Mouse (Mus musculus): ENCODE results near the gene Olfr1336. TPM values are rescaled to one million over a fixed set of nuclear protein-coding genes. Genes with fewer than 3 reads are reported as not detected.
A peak's percentile ranks its signal among the peaks of the same experiment; 100 is the strongest.
"Not testable (repeated sequence)": the region's sequence is repeated elsewhere in the genome, so short reads cannot be mapped to it uniquely, and the experiment has no call there.

Gene Olfr1336
- total and polyA plus RNA-seq, 3 experiments: not detected

DNA sequence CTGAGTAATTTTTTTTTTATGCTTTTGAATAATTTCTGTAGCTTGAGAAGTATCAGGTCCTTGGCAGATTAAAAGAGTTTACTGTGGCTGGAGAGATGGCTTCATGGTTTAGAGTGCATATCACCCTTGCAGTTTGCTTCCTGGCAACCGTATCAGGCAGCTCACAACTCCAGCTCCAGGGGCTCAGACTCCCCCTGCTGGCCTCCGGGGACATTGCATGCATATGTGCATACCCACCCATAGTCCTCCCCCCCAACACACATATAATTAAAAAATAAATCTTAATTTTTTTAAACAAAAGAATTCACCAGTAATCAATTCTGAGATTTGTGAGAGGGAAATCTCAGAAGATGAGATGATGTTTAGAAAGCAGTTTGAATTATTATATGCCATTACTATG is 25.6 kb upstream of the Olfr1336 start:
- 15% methylated on average over 2 of the region's 2 CpGs for WGBS

DNA sequence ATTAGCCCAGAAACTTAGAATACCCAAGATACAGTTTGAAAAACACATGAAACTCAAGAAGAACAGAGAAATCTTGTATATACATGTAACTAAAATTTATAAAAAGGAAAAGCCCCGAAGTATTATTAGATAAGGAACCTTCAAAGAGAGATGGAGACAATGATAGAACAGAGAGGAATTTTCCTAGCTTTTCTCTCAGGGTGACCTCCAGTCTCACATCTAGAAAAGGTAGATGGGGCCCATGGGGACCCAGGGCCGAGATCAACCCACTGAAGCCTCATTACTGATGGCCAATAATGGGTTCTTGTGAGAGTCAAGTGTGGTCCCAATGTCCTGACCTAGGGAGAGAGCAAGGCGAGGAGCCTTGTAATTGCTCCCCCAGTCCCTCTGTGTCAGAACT is 17.6 kb upstream of the Olfr1336 start, which contains the start of gene Olfr1344:
Gene Olfr1344, plus strand, starts transcription at position 301 of the 400 bp plus-strand sequence.
- TF ChIP-seq EP300 (IDR thresholded peaks at IDR 0.05; ENCODE audit: insufficient read depth, low read depth, low read length) (no peak), POLR2A (IDR thresholded peaks at IDR 0.05; ENCODE audit: insufficient read depth, low read depth, low read length) (no peak), CTCF (IDR thresholded peaks at IDR 0.05) (no peak)

More for the DNA sequence above, 25.6 kb upstream of the Olfr1336 start:
- no peak overlapping the region for H3K4me3 ChIP-seq
- intact Hi-C loops (cut with DNase I): loop anchor here (1.0 to 10.0 kb wide), 3 partner anchors 71 to 487 kb away; partner anchors contain the start of gene Zim1
- H3K36me3 ChIP-seq (ENCODE audit: control insufficient read depth, insufficient read depth, low read length): no peaks in the 10 kb centered on the region
- no peaks in the 10 kb centered on the region for H3K79me2 ChIP-seq (replicated peaks; ENCODE audit: control insufficient read depth, insufficient read depth, low read length)
- H3K27ac ChIP-seq: no peak overlapping the region
- peak; percentile 73 for TF ChIP-seq CTCF (IDR thresholded peaks at IDR 0.05)
- TF ChIP-seq POLR2A (IDR thresholded peaks at IDR 0.05; ENCODE audit: insufficient read depth, low read depth, low read length): no peak
- DNase-seq: peak in 1 of 2 experiments; percentile 35
- H3K4me1 ChIP-seq (ENCODE audit: control insufficient read depth, insufficient read depth, low read length): no peaks in the 10 kb centered on the region
- H3K27me3 ChIP-seq (ENCODE audit: control insufficient read depth, insufficient read depth, low read length): no peaks in the 10 kb centered on the region
- no peak overlapping the region for H3K9ac ChIP-seq (ENCODE audit: low read depth, low read length)

DNA sequence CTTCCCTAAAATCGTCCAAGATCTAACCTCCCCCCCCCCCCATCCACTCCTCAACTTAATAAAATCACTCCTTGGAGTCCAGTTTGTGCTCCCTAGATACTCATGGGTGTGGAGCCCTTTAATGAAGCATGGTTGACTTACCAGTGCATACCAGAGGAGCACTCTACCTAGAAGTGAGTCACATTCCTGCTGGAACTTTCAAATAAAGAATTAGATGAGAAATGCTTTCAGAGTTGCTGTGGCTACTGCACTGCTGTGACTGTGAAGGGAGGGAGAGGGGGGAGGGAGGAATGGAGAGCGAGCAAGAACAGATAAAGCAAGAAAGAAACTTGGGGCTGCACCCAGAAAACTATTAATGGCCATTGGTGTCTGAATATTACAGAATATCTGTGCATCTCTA is 14.8 kb upstream of the Olfr1336 start:
- Histone ChIP-seq H3K9ac (ENCODE audit: low read depth, low read length) (no peak overlapping the region), H3K27ac (no peak overlapping the region), H3K36me3 (ENCODE audit: control insufficient read depth, insufficient read depth, low read length) (no peaks in the 10 kb centered on the region), H3K27me3 (ENCODE audit: control insufficient read depth, insufficient read depth, low read length) (no peaks in the 10 kb centered on the region), H3K4me1 (ENCODE audit: control insufficient read depth, insufficient read depth, low read length) (no peaks in the 10 kb centered on the region), H3K4me3 (no peak overlapping the region), H3K79me2 (replicated peaks; ENCODE audit: control insufficient read depth, insufficient read depth, low read length) (no peaks in the 10 kb centered on the region)
- DNase-seq: no peak
- 32% methylated on average over 2 of the region's 2 CpGs for WGBS
- no peak for TF ChIP-seq CTCF (IDR thresholded peaks at IDR 0.05)
- no peak for TF ChIP-seq EP300 (IDR thresholded peaks at IDR 0.05; ENCODE audit: insufficient read depth, low read depth, low read length)
- intact Hi-C loops (cut with DNase I): no loop called here

More for the DNA sequence above, 17.6 kb upstream of the Olfr1336 start, which contains the start of gene Olfr1344:
- H3K9ac ChIP-seq (ENCODE audit: low read depth, low read length): no peak within 1 kb of the TSS
- H3K27ac ChIP-seq: no peak within 1 kb of the TSS
- no peak within 1 kb of the TSS for H3K4me3 ChIP-seq
- no peaks in the 10 kb centered on the region for H3K79me2 ChIP-seq (replicated peaks; ENCODE audit: control insufficient read depth, insufficient read depth, low read length)
- H3K4me1 ChIP-seq (ENCODE audit: control insufficient read depth, insufficient read depth, low read length): no peaks in the 10 kb centered on the region
- intact Hi-C loops (cut with DNase I): loop anchor here (10.0 kb wide), 1 partner anchor 256 kb away; the partner anchor contains the start of gene Zim1
- H3K36me3 ChIP-seq (ENCODE audit: control insufficient read depth, insufficient read depth, low read length): no peaks in the 10 kb centered on the region
- no peaks in the 10 kb centered on the region for H3K27me3 ChIP-seq (ENCODE audit: control insufficient read depth, insufficient read depth, low read length)
- 52% methylated on average over 3 of the region's 3 CpGs for WGBS
- no peak for DNase-seq

DNA sequence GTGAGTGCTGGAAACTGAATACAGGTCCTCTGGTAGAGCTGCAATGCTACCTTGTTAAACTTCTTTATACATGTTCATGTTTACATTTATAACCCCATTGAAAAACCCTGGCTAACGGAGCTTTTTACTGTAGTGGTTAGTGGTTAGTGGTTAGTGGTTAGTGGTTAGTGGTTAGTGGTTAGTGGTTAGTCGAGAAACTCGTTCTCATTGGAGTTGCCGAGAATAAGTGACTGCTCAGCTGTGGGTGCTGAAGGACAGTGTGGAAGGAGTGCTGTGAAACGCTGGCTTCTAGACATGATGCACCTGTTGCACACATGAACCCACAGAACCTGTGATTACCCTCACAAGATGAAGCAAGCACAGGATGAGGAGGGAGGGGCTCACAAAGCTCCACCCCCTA is 8.2 kb upstream of the Olfr1336 start:
- TF ChIP-seq CTCF (IDR thresholded peaks at IDR 0.05) (no peak), EP300 (IDR thresholded peaks at IDR 0.05; ENCODE audit: insufficient read depth, low read depth, low read length) (no peak), POLR2A (IDR thresholded peaks at IDR 0.05; ENCODE audit: insufficient read depth, low read depth, low read length) (no peak)
- no peaks in the 10 kb centered on the region for H3K79me2 ChIP-seq (replicated peaks; ENCODE audit: control insufficient read depth, insufficient read depth, low read length)
- H3K36me3 ChIP-seq (ENCODE audit: control insufficient read depth, insufficient read depth, low read length): no peaks in the 10 kb centered on the region
- intact Hi-C loops (cut with DNase I): no loop called here
- H3K4me1 ChIP-seq (ENCODE audit: control insufficient read depth, insufficient read depth, low read length): no peaks in the 10 kb centered on the region
- H3K27ac ChIP-seq: no peak overlapping the region
- no peak for DNase-seq
- 72% methylated on average over 5 of the region's 5 CpGs for WGBS
- no peak overlapping the region for H3K9ac ChIP-seq (ENCODE audit: low read depth, low read length)
- H3K27me3 ChIP-seq (ENCODE audit: control insufficient read depth, insufficient read depth, low read length): no peaks in the 10 kb centered on the region
- H3K4me3 ChIP-seq: no peak overlapping the region

DNA sequence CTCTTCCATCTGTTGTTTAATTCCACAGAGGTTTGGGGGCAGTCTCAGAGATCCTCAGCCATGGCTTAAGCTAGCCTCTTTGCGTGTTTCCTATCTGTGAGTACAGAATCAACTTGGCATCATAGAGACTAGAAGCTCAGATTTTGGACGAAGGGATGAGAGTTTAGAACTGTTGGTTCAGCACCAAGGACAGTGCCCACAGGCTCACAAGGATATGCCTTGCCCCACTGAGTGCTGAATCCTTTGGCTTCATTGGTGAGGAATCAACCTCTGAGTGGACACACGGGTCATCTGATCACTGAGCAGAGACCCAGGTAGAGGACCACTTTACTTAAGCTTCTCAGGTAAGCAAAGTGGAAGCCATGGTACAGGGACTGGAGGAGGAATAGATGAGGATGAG is 431 bp downstream of the Olfr1336 start:
- Histone ChIP-seq H3K4me3 (no peak overlapping the region), H3K9ac (ENCODE audit: low read depth, low read length) (no peak overlapping the region), H3K36me3 (ENCODE audit: control insufficient read depth, insufficient read depth, low read length) (no peaks in the 10 kb centered on the region), H3K79me2 (replicated peaks; ENCODE audit: control insufficient read depth, insufficient read depth, low read length) (no peaks in the 10 kb centered on the region), H3K27ac (no peak overlapping the region), H3K4me1 (ENCODE audit: control insufficient read depth, insufficient read depth, low read length) (no peaks in the 10 kb centered on the region), H3K27me3 (ENCODE audit: control insufficient read depth, insufficient read depth, low read length) (no peaks in the 10 kb centered on the region)
- TF ChIP-seq CTCF (IDR thresholded peaks at IDR 0.05) (no peak), EP300 (IDR thresholded peaks at IDR 0.05; ENCODE audit: insufficient read depth, low read depth, low read length) (no peak), POLR2A (IDR thresholded peaks at IDR 0.05; ENCODE audit: insufficient read depth, low read depth, low read length) (no peak)
- DNase-seq: no peak
- WGBS: 33% methylated on average over 3 of the region's 3 CpGs
- intact Hi-C loops (cut with DNase I): no loop called here

DNA sequence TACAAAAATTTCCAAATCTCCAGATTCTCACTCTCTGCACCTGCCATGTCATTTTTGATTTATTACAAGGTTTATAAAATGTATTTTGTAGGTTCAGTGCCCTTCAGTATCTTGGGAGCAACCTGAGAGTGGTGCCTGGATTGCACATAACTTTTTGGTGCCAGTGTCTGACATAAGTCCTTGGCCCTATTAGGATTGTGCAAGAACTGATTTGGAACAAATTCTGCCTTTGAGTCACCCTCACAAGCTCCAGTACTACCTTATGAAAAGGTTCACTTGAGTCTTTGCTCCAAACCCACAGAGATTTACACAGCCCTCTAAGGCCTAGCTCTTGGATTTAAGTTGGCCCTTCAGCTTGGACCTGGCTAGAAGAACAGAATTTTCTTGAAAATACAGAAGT is 11.0 kb downstream of the Olfr1336 start, which contains the start of gene Olfr1346:
Gene Olfr1346, plus strand, starts transcription at position 151 of the 400 bp plus-strand sequence.
- Histone ChIP-seq H3K27ac (no peak within 1 kb of the TSS), H3K4me3 (no peak within 1 kb of the TSS), H3K79me2 (replicated peaks; ENCODE audit: control insufficient read depth, insufficient read depth, low read length) (no peaks in the 10 kb centered on the region), H3K27me3 (ENCODE audit: control insufficient read depth, insufficient read depth, low read length) (no peaks in the 10 kb centered on the region), H3K36me3 (ENCODE audit: control insufficient read depth, insufficient read depth, low read length) (no peaks in the 10 kb centered on the region), H3K4me1 (ENCODE audit: control insufficient read depth, insufficient read depth, low read length) (no peaks in the 10 kb centered on the region), H3K9ac (ENCODE audit: low read depth, low read length) (no peak within 1 kb of the TSS)
- intact Hi-C loops (cut with DNase I): no loop called here
- no peak for TF ChIP-seq POLR2A (IDR thresholded peaks at IDR 0.05; ENCODE audit: insufficient read depth, low read depth, low read length)
- no peak for TF ChIP-seq CTCF (IDR thresholded peaks at IDR 0.05)
- no peak for TF ChIP-seq EP300 (IDR thresholded peaks at IDR 0.05; ENCODE audit: insufficient read depth, low read depth, low read length)
- no peak for DNase-seq

DNA sequence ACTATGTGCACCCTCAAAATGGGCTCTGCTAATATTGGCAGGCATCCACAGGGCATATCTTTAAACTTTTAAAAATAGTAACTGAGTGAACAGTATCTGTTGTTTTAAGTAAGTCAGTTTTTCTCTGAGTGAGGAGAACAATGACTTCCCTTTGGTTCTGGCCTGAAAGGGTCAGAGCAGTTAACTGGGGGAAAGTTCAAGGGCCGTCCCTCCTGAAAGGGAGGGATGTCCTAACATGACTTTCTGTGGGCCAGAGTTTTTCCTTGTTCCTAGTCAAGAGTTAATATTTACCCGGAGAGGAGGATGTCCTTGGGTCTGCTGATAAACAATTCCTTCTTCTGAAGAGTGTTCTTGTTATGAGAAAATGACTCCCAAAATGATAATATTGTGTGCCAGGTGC is 21.7 kb downstream of the Olfr1336 start:
- 45% methylated on average over 2 of the region's 2 CpGs for WGBS
- H3K4me1 ChIP-seq (ENCODE audit: control insufficient read depth, insufficient read depth, low read length); H3K4me3 ChIP-seq; intact Hi-C loops (cut with DNase I); H3K9ac ChIP-seq (ENCODE audit: low read depth, low read length); H3K27me3 ChIP-seq (ENCODE audit: control insufficient read depth, insufficient read depth, low read length); DNase-seq; H3K27ac ChIP-seq; H3K36me3 ChIP-seq (ENCODE audit: control insufficient read depth, insufficient read depth, low read length); H3K79me2 ChIP-seq (replicated peaks; ENCODE audit: control insufficient read depth, insufficient read depth, low read length): not testable (repeated sequence)
